Mouse (Mus musculus) cerebellum, adult 2 months (tissue): ENCODE data around the gene Rassf3. TPM values are rescaled to one million over a fixed set of nuclear protein-coding genes. Genes with fewer than 3 reads are reported as not detected.
A peak's percentile ranks its signal among the peaks of the same experiment; 100 is the strongest.

Source experiments
- DNase-seq, 2 experiments: peaks; one replicate each; pipeline ENCODE4 v3.0.0; 2021
- H3K27ac ChIP-seq: fragments of 200-500 bp; 2 replicates; pipeline ENCODE4 v1.5.1; 2012; ENCODE audit warnings: low read length, control low read depth, inconsistent platforms; ENCODE audit not compliant: insufficient read depth
- H3K27me3 ChIP-seq: fragments of 200-500 bp; 2 replicates; pipeline ENCODE4 v1.6.1; 2012; ENCODE audit warnings: inconsistent platforms, mild to moderate bottlenecking, low read length, moderate library complexity; ENCODE audit not compliant: control insufficient read depth, insufficient read depth
- H3K4me1 ChIP-seq: fragments of 200-500 bp; 2 replicates; pipeline ENCODE4 v1.6.1; 2011; ENCODE audit warnings: low read length; ENCODE audit not compliant: control insufficient read depth, insufficient read depth
- H3K4me3 ChIP-seq: fragments of 200-500 bp; replicated peaks from 2 replicates; pipeline ENCODE3; 2011; ENCODE audit warnings: mild to moderate bottlenecking, low read depth, low read length, control low read depth; ENCODE audit not compliant: insufficient read depth
- CTCF ChIP-seq: fragments of 200-500 bp; IDR thresholded peaks from 2 replicates; pipeline ENCODE4 v1.5.1; 2011; ENCODE audit warnings: low read depth, mild to moderate bottlenecking, control low read depth, low read length, moderate library complexity, borderline replicate concordance; ENCODE audit not compliant: insufficient read depth
- POLR2A ChIP-seq: fragments of 200-500 bp; IDR thresholded peaks from 2 replicates; pipeline ENCODE4 v1.6.1; 2011; ENCODE audit warnings: low read length, control low read depth, borderline replicate concordance; ENCODE audit not compliant: insufficient read depth
- WGBS: fragments of 180-500 bp; shearing (Covaris S2); methylation state at CpG from one replicate; pipeline ENCODE4 v1.1.7; 2018; 5-methylcytosine and 5-hydroxymethylcytosine counted together
- polyA plus RNA-seq: library from polyadenylated mRNA; depleted of rRNA; stranded (reverse); fragments of >200 nt; gene quantifications from 2 replicates; pipeline ENCODE4 v1.2.3, GENCODE M21; 2012

Gene Rassf3
- polyA plus RNA-seq, 1 experiment: 17.8 TPM

- Histone ChIP-seq H3K27ac (no peak overlapping the region), H3K4me1 (no peaks in the 10 kb centered on the region; the same call in 1 of the 2 replicates), H3K4me3 (no peak overlapping the region), H3K27me3 (no peaks in the 10 kb centered on the region)
- TF ChIP-seq POLR2A: no peak
- peak; percentile 13; the same call in 1 of the 2 replicates for TF ChIP-seq CTCF
- DNase-seq: no peak
- 94% methylated on average over 3 of the region's 3 CpGs for WGBS
Measured at GRCm38 (mm10) chr10:121379387-121379786, 96.8 kb downstream of the Rassf3 start.

GRCm38 (mm10) chr10:121376530-121377271 is 99.4 kb downstream of the Rassf3 start:
- no peaks in the 10 kb centered on the region; the same call in 1 of the 2 replicates for H3K4me1 ChIP-seq
- no peak for DNase-seq
- 88% methylated on average over 24 of the region's 24 CpGs for WGBS
- no peak overlapping the region for H3K27ac ChIP-seq
- no peak overlapping the region for H3K4me3 ChIP-seq
- H3K27me3 ChIP-seq: no peaks in the 10 kb centered on the region
- TF ChIP-seq CTCF (no peak), POLR2A (no peak)

GRCm38 (mm10) chr10:121375649-121376493 is 100.3 kb downstream of the Rassf3 start:
- 81% methylated on average over 24 of the region's 24 CpGs for WGBS
- no peak for DNase-seq
- Histone ChIP-seq H3K4me3 (no peak overlapping the region), H3K27ac (no peak overlapping the region), H3K4me1 (no peaks in the 10 kb centered on the region; the same call in 1 of the 2 replicates), H3K27me3 (no peaks in the 10 kb centered on the region)
- no peak for TF ChIP-seq POLR2A
- TF ChIP-seq CTCF: no peak

GRCm38 (mm10) chr10:121374693-121375620 is 101.2 kb downstream of the Rassf3 start:
- WGBS: 92% methylated on average over 17 of the region's 17 CpGs
- Histone ChIP-seq H3K27me3 (no peaks in the 10 kb centered on the region), H3K27ac (no peak overlapping the region), H3K4me3 (no peak overlapping the region), H3K4me1 (no peaks in the 10 kb centered on the region; the same call in 1 of the 2 replicates)
- TF ChIP-seq CTCF: no peak
- TF ChIP-seq POLR2A: no peak
- DNase-seq: no peak

- no peak overlapping the region for H3K27ac ChIP-seq
- DNase-seq: no peak
- H3K27me3 ChIP-seq: no peaks in the 10 kb centered on the region
- TF ChIP-seq CTCF (no peak), POLR2A (no peak)
- no peak overlapping the region for H3K4me3 ChIP-seq
- 84% methylated on average over 12 of the region's 12 CpGs for whole genome bisulfite sequencing
- no peaks in the 10 kb centered on the region; the same call in 1 of the 2 replicates for H3K4me1 ChIP-seq
Measured at GRCm38 (mm10) chr10:121374013-121374412, 102.1 kb downstream of the Rassf3 start.

- TF ChIP-seq CTCF (no peak), POLR2A (no peak)
- H3K4me3 ChIP-seq: no peak overlapping the region
- no peaks in the 10 kb centered on the region for H3K4me1 ChIP-seq
- WGBS: 93% methylated on average over 6 of the region's 6 CpGs
- no peaks in the 10 kb centered on the region for H3K27me3 ChIP-seq
- H3K27ac ChIP-seq: no peak overlapping the region
- DNase-seq: no peak
Measured at GRCm38 (mm10) chr10:121370777-121371176, 105.4 kb downstream of the Rassf3 start.

- 57% methylated on average over 18 of the region's 18 CpGs for WGBS
- Histone ChIP-seq H3K27ac (no peak overlapping the region), H3K27me3 (no peaks in the 10 kb centered on the region), H3K4me3 (no peak overlapping the region), H3K4me1 (no peaks in the 10 kb centered on the region)
- no peak for DNase-seq
- TF ChIP-seq POLR2A (no peak), CTCF (no peak)
Measured at GRCm38 (mm10) chr10:121368783-121369465, 107.2 kb downstream of the Rassf3 start.
